ENCODE assay signal across 8 mouse cellular contexts in genomic region chr19:5098363-5099143, GRCm38 (mm10). TPM values are rescaled to one million over a fixed set of nuclear protein-coding genes. Genes with fewer than 3 reads are reported as not detected.
A peak's percentile ranks its signal among the peaks of the same experiment; 100 is the strongest.
DNase-seq lines count a peak whose midpoint lies in the region; ATAC-seq and TF ChIP-seq lines count a peak whose summit lies in the region.

Cnih2 (minus strand) TSS chr19:5098521.

- no peaks in the 10 kb centered on the region for H3K79me2 ChIP-seq in CH12.LX (replicated peaks; ENCODE audit: control insufficient read depth, extremely low read depth, insufficient read depth, poor library complexity, severe bottlenecking)

- no peak for TF ChIP-seq EP300 in CH12.LX (IDR thresholded peaks at IDR 0.05; ENCODE audit: low read length)

- H3K4me1 ChIP-seq in CH12.LX (ENCODE audit: control insufficient read depth in 1 of 2, insufficient read depth in 2 of 2): peaks cover 10% of the 10 kb centered on the region in 2 experiments; a peak in 3 of 4 replicates
- peaks cover 2% of the 10 kb centered on the region; the same call in 1 of the 2 replicates for H3K4me1 ChIP-seq in cortical plate, adult 2 months (ENCODE audit: control insufficient read depth, insufficient read depth, low read length)
- H3K4me1 ChIP-seq in heart, embryonic 14.5 days (ENCODE audit: control insufficient read depth in 2 of 2, insufficient read depth in 2 of 2, low read length in 2 of 2): peaks cover 8 to 36% of the 10 kb centered on the region in 2 experiments; a peak in 3 of 4 replicates
- H3K4me1 ChIP-seq in lung, embryonic 15.5 days: peaks cover 34% of the 10 kb centered on the region

- WGBS in heart, embryonic 14.5 days: 3% methylated on average over 46 of the region's 48 CpGs
- 3% methylated on average over 48 of the region's 48 CpGs for WGBS in lung, embryonic 15.5 days

- no peak within 1 kb of the TSS for H3K27ac ChIP-seq in CH12.LX (ENCODE audit: insufficient read depth, low read depth)
- H3K27ac ChIP-seq in cortical plate, adult 2 months (ENCODE audit: insufficient read depth, low read length): 0 out of 2 replicates have a peak within 1 kb of the TSS, but pooled peaks have one; percentile 76
- no peak within 1 kb of the TSS for H3K27ac ChIP-seq in heart, embryonic 14.5 days (replicated peaks in 1 of 2; ENCODE audit: control insufficient read depth in 1 of 2, insufficient read depth in 1 of 2, low read depth in 2 of 2, low read length in 2 of 2)
- H3K27ac ChIP-seq in lung, embryonic 15.5 days: no peak within 1 kb of the TSS

- H3K36me3 ChIP-seq in CH12.LX (replicated peaks in 1 of 2; ENCODE audit: control insufficient read depth in 1 of 2, insufficient read depth in 1 of 2, low read length in 1 of 2): peaks cover 38 to 55% of the 10 kb centered on the region in 2 experiments
- peaks cover 45% of the 10 kb centered on the region for H3K36me3 ChIP-seq in heart, embryonic 14.5 days (ENCODE audit: control insufficient read depth, insufficient read depth, low read length)
- peaks cover 41% of the 10 kb centered on the region for H3K36me3 ChIP-seq in lung, embryonic 15.5 days

- in situ Hi-C loops in CH12.LX (cut with MboI; ENCODE audit: low pct_ligation_motif_present, low pct_unique_long_range_greater_than_20kb, low sequenced_read_pairs): no loop called here

- peak within 1 kb of the TSS; percentile 58 for H3K9ac ChIP-seq in CH12.LX (ENCODE audit: insufficient read depth, low read depth)
- peak within 1 kb of the TSS; percentile 64 for H3K9ac ChIP-seq in heart, embryonic 14.5 days (ENCODE audit: low read length)
- H3K9ac ChIP-seq in lung, embryonic 15.5 days: peak within 1 kb of the TSS; percentile 61

- no peak for TF ChIP-seq RAD21 in CH12.LX (IDR thresholded peaks at IDR 0.05; ENCODE audit: low read depth, low read length)

- H3K4me3 ChIP-seq in CH12.LX (replicated peaks in 1 of 3; ENCODE audit: low read depth in 2 of 3, low read length in 2 of 3, poor library complexity in 1 of 3): peak within 1 kb of the TSS in 1 of 3 experiments; percentile 34
- H3K4me3 ChIP-seq in cortical plate, adult 2 months (ENCODE audit: insufficient read depth, low read length): peak within 1 kb of the TSS; percentile 55
- peak within 1 kb of the TSS; percentile 42 to 46 for H3K4me3 ChIP-seq in heart, embryonic 14.5 days (ENCODE audit: control insufficient read depth in 1 of 2, insufficient read depth in 1 of 2, low read depth in 1 of 2, low read length in 2 of 2)
- H3K4me3 ChIP-seq in lung, embryonic 15.5 days: peak within 1 kb of the TSS; percentile 57

- no peaks in the 10 kb centered on the region for H3K27me3 ChIP-seq in CH12.LX (replicated peaks)
- 0 out of 2 replicates have a peak, but pooled peaks cover 3% of the 10 kb centered on the region for H3K27me3 ChIP-seq in heart, embryonic 14.5 days (ENCODE audit: control insufficient read depth, insufficient read depth, low read length)
- H3K27me3 ChIP-seq in lung, embryonic 15.5 days: peaks cover 16% of the 10 kb centered on the region

- dilution Hi-C loops in CH12.LX (cut with MboI; ENCODE audit: extremely low pct_ligation_motif_present, extremely low pct_unique_long_range_greater_than_20kb, low sequenced_read_pairs): no loop called here

- TF ChIP-seq CTCF in CH12.LX (conservative IDR thresholded peaks at IDR 0.05 in 1 of 2, IDR thresholded peaks at IDR 0.05 in 1 of 2; ENCODE audit: low read depth in 2 of 2, low read length in 2 of 2): no peak
- TF ChIP-seq CTCF in cortical plate, adult 2 months (IDR thresholded peaks at IDR 0.05; ENCODE audit: extremely low read depth, insufficient read depth, low read length): no peak

- peak; percentile 39 for ATAC-seq in heart, embryonic 14.5 days (ENCODE audit: insufficient number of reproducible peaks, insufficient read depth, low FRiP score, low read depth)
- ATAC-seq in lung, embryonic 15.5 days (ENCODE audit: borderline replicate concordance, extremely low read depth, low FRiP score, low TSS enrichment): peak; percentile 75; the same call in 1 of the 2 replicates

- DNase-seq in adrenal gland, adult (ENCODE audit: inconsistent age in 2 of 2, low spot score in 1 of 2): peak; percentile 74 to 86
- DNase-seq in adrenal gland, adult 8-10 months: no peak
- DNase-seq in CH12.LX (ENCODE audit: extremely low read depth): no peak
- DNase-seq in layer of hippocampus, adult 18-20 months (ENCODE audit: low spot score in 2 of 2): peak; percentile 74 to 82
- peak; percentile 82 to 86 for DNase-seq in right cerebral cortex, postnatal 10 days (ENCODE audit: low spot score in 2 of 2)

- no peak; the same call in 1 of the 2 replicates for TF ChIP-seq POLR2A in CH12.LX (IDR thresholded peaks at IDR 0.05; ENCODE audit: low read depth, low read length)
- peak; percentile 59 for TF ChIP-seq POLR2A in cortical plate, adult 2 months (IDR thresholded peaks at IDR 0.05; ENCODE audit: extremely low read depth, insufficient read depth, low read length)

- H3K9me3 ChIP-seq in CH12.LX (replicated peaks; ENCODE audit: low read length): no peaks in the 10 kb centered on the region
- H3K9me3 ChIP-seq in heart, embryonic 14.5 days (ENCODE audit: control insufficient read depth, low read length): no peaks in the 10 kb centered on the region
- no peaks in the 10 kb centered on the region for H3K9me3 ChIP-seq in lung, embryonic 15.5 days

- H3K4me2 ChIP-seq in CH12.LX (ENCODE audit: insufficient read depth, low read depth, poor library complexity, severe bottlenecking): peak within 1 kb of the TSS; percentile 72
- H3K4me2 ChIP-seq in heart, embryonic 14.5 days (ENCODE audit: low read length): peak within 1 kb of the TSS; percentile 90
- H3K4me2 ChIP-seq in lung, embryonic 15.5 days: peak within 1 kb of the TSS; percentile 100

TF ChIP-seq in CH12.LX, 34 proteins besides CTCF, POLR2A, EP300 and RAD21:
- TF ChIP-seq GABPA (IDR thresholded peaks at IDR 0.05; ENCODE audit: insufficient replicate concordance, low read depth, low read length) (no peak), CHD2 (IDR thresholded peaks at IDR 0.05; ENCODE audit: low read length) (no peak), MAZ (IDR thresholded peaks at IDR 0.05; ENCODE audit: low read depth, low read length) (no peak), ZKSCAN1 (IDR thresholded peaks at IDR 0.05; ENCODE audit: borderline replicate concordance, low read depth, low read length) (no peak), JUND (conservative IDR thresholded peaks at IDR 0.05; ENCODE audit: low read depth, low read length) (no peak), MAFK (IDR thresholded peaks at IDR 0.05; ENCODE audit: insufficient replicate concordance, low read length) (no peak), SMC3 (IDR thresholded peaks at IDR 0.05; ENCODE audit: low read depth, low read length) (no peak), IRF4 (IDR thresholded peaks at IDR 0.05; ENCODE audit: low read depth, low read length) (no peak), RCOR1 (conservative IDR thresholded peaks at IDR 0.05; ENCODE audit: low read depth, low read length) (no peak), MXI1 (IDR thresholded peaks at IDR 0.05; ENCODE audit: low read depth, low read length) (no peak), NELFE (IDR thresholded peaks at IDR 0.05; ENCODE audit: low read depth, low read length) (no peak), TBP (conservative IDR thresholded peaks at IDR 0.05; ENCODE audit: low read depth, low read length) (no peak), ZNF384 (IDR thresholded peaks at IDR 0.05; ENCODE audit: low read depth, low read length) (no peak), KAT2A (IDR thresholded peaks at IDR 0.05; ENCODE audit: insufficient replicate concordance, low read length) (no peak), MYC (IDR thresholded peaks at IDR 0.05; ENCODE audit: low read depth, low read length) (no peak)

RNA-seq across cellular contexts. Expression of gene Cnih2, which starts in this region (rescaled TPM):
- total RNA-seq in adrenal gland, adult 8-10 months (2022): 1 to 10 TPM; 1.5 to 3.2 (median 2.6) TPM
- total RNA-seq in CH12.LX (2012; rRNA removed) (0.55 and 0.72 TPM in 2 replicates), CH12.LX (2014; rRNA removed) (0.23 TPM in 1 of 2 replicates, not detected in the other)
- 1.7 and 2.2 TPM in 2 replicates for polyA plus RNA-seq in CH12.LX (2012; ENCODE audit: insufficient read length, low read depth)
- 399 and 461 TPM in 2 replicates for polyA plus RNA-seq in cortical plate, adult 2 months (2012; rRNA removed)
- 4.4 and 5.4 TPM in 2 replicates for polyA plus RNA-seq in heart, embryonic 14.5 days (2014; fragmentation: Nextera tagmentation; extraction: Ambion mirVana)
- total RNA-seq in layer of hippocampus, adult 18-20 months (2021): 100 to 1,000 TPM; 595 to 617 TPM
- polyA plus RNA-seq in lung, embryonic 15.5 days (2015; fragmentation: Nextera tagmentation; extraction: Ambion mirVana): 8.6 and 9.0 TPM in 2 replicates

Comparison
In these comparisons a context has a peak if more than half of its experiments do, and no peak if none do; other contexts are left out.
1. RNA of gene Cnih2 (total RNA-seq): 595 to 617 TPM in layer of hippocampus, adult 18-20 months; 1.5 to 3.2 TPM in adrenal gland, adult 8-10 months and 0.23 to 0.72 TPM in CH12.LX; every median in the first group is over 100 times any median in the second.
2. RNA of gene Cnih2 (polyA plus RNA-seq): 399 to 461 TPM in cortical plate, adult 2 months; 8.6 to 9.0 TPM in lung, embryonic 15.5 days, 4.4 to 5.4 TPM in heart, embryonic 14.5 days and 1.7 to 2.2 TPM in CH12.LX; every median in the first group is over 10 times any median in the second.
3. DNase-seq: peak in adrenal gland, adult (2 of 2), layer of hippocampus, adult 18-20 months (2 of 2) and right cerebral cortex, postnatal 10 days (2 of 2); none in adrenal gland, adult 8-10 months (single experiment) and CH12.LX (single experiment).
4. Peak in every context shown above with its lines, with median percentiles within 50 percentile points of each other: H3K4me2 ChIP-seq and H3K9ac ChIP-seq.